ENCODE assay signal across 18 mouse cellular contexts in the genomic region with DNA sequence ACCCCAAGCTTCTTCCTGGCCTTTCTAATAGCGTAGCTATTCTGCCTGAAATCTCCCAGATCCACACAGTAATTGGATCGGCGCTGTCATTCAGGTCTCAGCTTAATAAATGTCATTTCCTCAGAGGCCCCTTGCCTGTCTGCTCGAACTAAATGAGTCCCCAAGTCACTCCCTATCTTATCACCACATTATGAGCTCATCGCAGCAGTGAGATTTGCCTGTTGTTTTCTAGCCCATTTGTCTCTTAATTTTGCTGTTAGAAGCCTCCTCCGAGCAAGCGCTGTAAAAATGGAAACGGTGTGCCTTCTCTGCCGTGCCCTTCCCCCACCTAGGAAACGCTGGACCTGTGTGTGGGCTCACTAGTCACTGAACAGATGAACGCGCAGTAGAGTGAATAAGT.
DNase-seq lines count a peak whose midpoint lies in the region; ATAC-seq and TF ChIP-seq lines count a peak whose summit lies in the region.
"Had no signal": no experiment of that assay in that cellular context is flagged by ENCODE, and none has a peak within 500 bp of the region (broad histone marks: within the 10 kb centered on the region; RNA-seq: fewer than 3 reads in every experiment).

No protein-coding gene starts in this region.

- WGBS in forebrain, embryonic 12.5 days = 75% methylated on average over 12 of the region's 12 CpGs
- WGBS in forebrain, postnatal 0 days = 72% methylated on average over 12 of the region's 12 CpGs

- peaks cover 11% of the 10 kb centered on the region; the same call in 1 of the 2 replicates for H3K4me1 ChIP-seq in forebrain, embryonic 12.5 days
- H3K4me1 ChIP-seq in forebrain, postnatal 0 days (ENCODE audit: insufficient read depth) = no peaks in the 10 kb centered on the region
- H3K4me1 ChIP-seq: embryonic facial prominence, embryonic 15.5 days; liver, embryonic 12.5 days had no signal

- ATAC-seq in forebrain, embryonic 12.5 days (ENCODE audit: low FRiP score) = no peak
- no peak for ATAC-seq in forebrain, postnatal 0 days
- ATAC-seq: forebrain, embryonic 16.5 days; intestine, postnatal 0 days; liver, embryonic 12.5 days had no signal

- TF ChIP-seq CTCF in forebrain, postnatal 0 days (IDR thresholded peaks at IDR 0.05; ENCODE audit: low read depth) = no peak
- TF ChIP-seq CTCF in layer of hippocampus, adult 2 months (conservative IDR thresholded peaks at IDR 0.05) = no peak

- no peaks in the 10 kb centered on the region for H3K36me3 ChIP-seq in forebrain, embryonic 12.5 days (replicated peaks)
- H3K36me3 ChIP-seq in forebrain, postnatal 0 days (ENCODE audit: insufficient read depth) = no peaks in the 10 kb centered on the region
- H3K36me3 ChIP-seq: embryonic facial prominence, embryonic 15.5 days; liver, embryonic 12.5 days had no signal

- no peak overlapping the region for H3K9ac ChIP-seq in forebrain, embryonic 12.5 days
- no peak overlapping the region for H3K9ac ChIP-seq in forebrain, postnatal 0 days
- H3K9ac ChIP-seq: embryonic facial prominence, embryonic 15.5 days; liver, embryonic 12.5 days had no signal

- no peaks in the 10 kb centered on the region for H3K27me3 ChIP-seq in forebrain, embryonic 12.5 days
- no peaks in the 10 kb centered on the region for H3K27me3 ChIP-seq in forebrain, postnatal 0 days (ENCODE audit: insufficient read depth, low read length)
- H3K27me3 ChIP-seq: embryonic facial prominence, embryonic 15.5 days; liver, embryonic 12.5 days had no signal

- DNase-seq in forebrain, postnatal 0 days = no peak
- peak; percentile 42 to 46 for DNase-seq in layer of hippocampus, adult 2 months (ENCODE audit: low spot score in 2 of 2)
- DNase-seq in layer of hippocampus, adult 11-12 months (ENCODE audit: low spot score) = no peak
- DNase-seq in right cerebral cortex, adult 2 months (ENCODE audit: low spot score in 2 of 2) = peak; percentile 56 to 59
- DNase-seq in right cerebral cortex, postnatal 4 days = no peak
- peak; percentile 40 for DNase-seq in telencephalon, adult 2 months (ENCODE audit: low read depth, low spot score)
- DNase-seq in adrenal gland, adult 8-10 months = no peak
- DNase-seq: cerebellum, adult 2 months; heart, postnatal 10 days; kidney, postnatal 10 days; lung, postnatal 10 days; spleen, adult 18-20 months; thymus, postnatal 4 days had no signal

- H3K4me3 ChIP-seq in forebrain, embryonic 12.5 days (replicated peaks) = no peak overlapping the region
- no peak overlapping the region for H3K4me3 ChIP-seq in forebrain, postnatal 0 days (ENCODE audit: low read depth, low read length)
- H3K4me3 ChIP-seq in layer of hippocampus, adult 2 months = no peak overlapping the region
- H3K4me3 ChIP-seq: embryonic facial prominence, embryonic 15.5 days; liver, embryonic 12.5 days had no signal

- no peak overlapping the region for H3K4me2 ChIP-seq in forebrain, embryonic 12.5 days
- H3K4me2 ChIP-seq in forebrain, postnatal 0 days (ENCODE audit: low read depth) = no peak overlapping the region
- H3K4me2 ChIP-seq: embryonic facial prominence, embryonic 15.5 days; liver, embryonic 12.5 days had no signal

- 0 out of 2 replicates have a peak overlapping the region, but pooled peaks have one; percentile 53 for H3K27ac ChIP-seq in forebrain, embryonic 12.5 days
- no peak overlapping the region for H3K27ac ChIP-seq in forebrain, postnatal 0 days (ENCODE audit: low read depth, low read length)
- peak overlapping the region; percentile 25; the same call in 1 of the 2 replicates for H3K27ac ChIP-seq in layer of hippocampus, adult 2 months
- H3K27ac ChIP-seq: embryonic facial prominence, embryonic 15.5 days; liver, embryonic 12.5 days had no signal

- no peaks in the 10 kb centered on the region for H3K9me3 ChIP-seq in forebrain, embryonic 12.5 days
- H3K9me3 ChIP-seq in forebrain, postnatal 0 days (ENCODE audit: low read length) = no peaks in the 10 kb centered on the region
- H3K9me3 ChIP-seq: embryonic facial prominence, embryonic 15.5 days; liver, embryonic 12.5 days had no signal

Comparison
In these comparisons a context has a peak if more than half of its experiments do, and no peak if none do; other contexts are left out.
1. DNase-seq: peak in layer of hippocampus, adult 2 months (2 of 2), right cerebral cortex, adult 2 months (2 of 2) and telencephalon, adult 2 months (single experiment); none in forebrain, postnatal 0 days (single experiment), layer of hippocampus, adult 11-12 months (single experiment), right cerebral cortex, postnatal 4 days (single experiment) and adrenal gland, adult 8-10 months (single experiment).